Mouse (Mus musculus) forebrain, embryonic 15.5 days (tissue): ENCODE results near the gene Tcf7l2. TPM values are rescaled to one million over a fixed set of nuclear protein-coding genes. Genes with fewer than 3 reads are reported as not detected.

Experiments used
- ATAC-seq: fragments of 200-750 bp; cut with Nextera tagmentation; replicated peaks from 2 replicates; pipeline ENCODE4 v1.8.0; 2017; ENCODE audit warnings: mild to moderate bottlenecking, moderate TSS enrichment, moderate library complexity
- H3K27ac ChIP-seq: fragments of 300-500 bp; sonication (generic); replicated peaks from 2 replicates; pipeline ENCODE4 v1.5.1; 2015; ENCODE audit warnings: mild to moderate bottlenecking, inconsistent platforms
- H3K27me3 ChIP-seq: fragments of 300-500 bp; sonication (generic); 2 replicates; pipeline ENCODE4 v1.6.1; 2015; ENCODE audit warnings: inconsistent platforms
- H3K36me3 ChIP-seq: fragments of 300-500 bp; sonication (generic); 2 replicates; pipeline ENCODE4 v1.6.1; 2015; ENCODE audit warnings: mild to moderate bottlenecking, inconsistent platforms
- H3K4me1 ChIP-seq: fragments of 300-500 bp; sonication (generic); 2 replicates; pipeline ENCODE4 v1.6.1; 2015; ENCODE audit warnings: inconsistent platforms
- H3K4me2 ChIP-seq: fragments of 300-500 bp; sonication (generic); replicated peaks from 2 replicates; pipeline ENCODE4 v1.6.1; 2015; ENCODE audit warnings: mild to moderate bottlenecking, inconsistent platforms
- H3K4me3 ChIP-seq: fragments of 300-500 bp; sonication (generic); 2 replicates; pipeline ENCODE4 v1.5.1; 2015; ENCODE audit warnings: mild to moderate bottlenecking, inconsistent platforms
- H3K9ac ChIP-seq: fragments of 300-500 bp; sonication (generic); replicated peaks from 2 replicates; pipeline ENCODE4 v1.6.1; 2015; ENCODE audit warnings: mild to moderate bottlenecking, inconsistent platforms
- H3K9me3 ChIP-seq: fragments of 300-500 bp; sonication (generic); 2 replicates; pipeline ENCODE4 v1.6.1; 2016; ENCODE audit warnings: inconsistent platforms
- WGBS: fragments of 180-500 bp; shearing (Covaris S2); methylation state at CpG from one replicate; pipeline ENCODE4 v1.1.7; 2015; ENCODE audit warnings: mixed read lengths; 5-methylcytosine and 5-hydroxymethylcytosine counted together
- polyA plus RNA-seq: library from polyadenylated mRNA; unstranded; fragments of >200 nt; fragmentation: Nextera tagmentation; extraction: Ambion mirVana; gene quantifications from 2 replicates; pipeline ENCODE4 v1.2.1, GENCODE M21; 2015

The Tcf7l2 gene
- polyA plus RNA-seq, 1 experiment from 2014 or later: 95.4 TPM

- H3K4me1 ChIP-seq: peaks cover 30% of the 10 kb centered on the region
- no peaks in the 10 kb centered on the region for H3K9me3 ChIP-seq
- no peaks in the 10 kb centered on the region for H3K36me3 ChIP-seq
- H3K27ac ChIP-seq: no peak overlapping the region
- H3K4me2 ChIP-seq: no peak overlapping the region
- H3K9ac ChIP-seq: no peak overlapping the region
- no peaks in the 10 kb centered on the region for H3K27me3 ChIP-seq
- no peak for ATAC-seq
- 65% methylated on average over 10 of the region's 10 CpGs for WGBS
- H3K4me3 ChIP-seq: no peak overlapping the region
Observed at GRCm38 (mm10) chr19:55840499-55841121, 99.0 kb downstream of the Tcf7l2 start.

GRCm38 (mm10) chr19:55842046-55842445 lies 100.4 kb downstream of the Tcf7l2 start:
- no peak overlapping the region for H3K4me2 ChIP-seq
- WGBS: 85% methylated on average over 7 of the region's 7 CpGs
- no peaks in the 10 kb centered on the region for H3K36me3 ChIP-seq
- H3K4me3 ChIP-seq: no peak overlapping the region
- H3K9ac ChIP-seq: no peak overlapping the region
- peaks cover 28% of the 10 kb centered on the region for H3K4me1 ChIP-seq
- no peaks in the 10 kb centered on the region for H3K9me3 ChIP-seq
- H3K27ac ChIP-seq: no peak overlapping the region
- ATAC-seq: no peak
- no peaks in the 10 kb centered on the region for H3K27me3 ChIP-seq

GRCm38 (mm10) chr19:55843111-55843887 lies 101.7 kb downstream of the Tcf7l2 start:
- H3K36me3 ChIP-seq: no peaks in the 10 kb centered on the region
- H3K27ac ChIP-seq: no peak overlapping the region
- H3K27me3 ChIP-seq: no peaks in the 10 kb centered on the region
- no peak overlapping the region for H3K4me3 ChIP-seq
- no peak overlapping the region for H3K9ac ChIP-seq
- WGBS: 53% methylated on average over 11 of the region's 11 CpGs
- H3K4me2 ChIP-seq: no peak overlapping the region
- no peaks in the 10 kb centered on the region for H3K9me3 ChIP-seq
- no peak for ATAC-seq
- H3K4me1 ChIP-seq: peaks cover 19% of the 10 kb centered on the region

GRCm38 (mm10) chr19:55845702-55846101 lies 104.1 kb downstream of the Tcf7l2 start:
- ATAC-seq: no peak
- Histone ChIP-seq H3K4me1 (peaks cover 12% of the 10 kb centered on the region), H3K9ac (no peak overlapping the region), H3K27me3 (no peaks in the 10 kb centered on the region), H3K9me3 (no peaks in the 10 kb centered on the region), H3K4me3 (no peak overlapping the region), H3K27ac (no peak overlapping the region), H3K36me3 (no peaks in the 10 kb centered on the region), H3K4me2 (no peak overlapping the region)
- 35% methylated on average over 2 of the region's 2 CpGs for WGBS

GRCm38 (mm10) chr19:55846256-55846655 lies 104.6 kb downstream of the Tcf7l2 start:
- H3K4me1 ChIP-seq: peaks cover 18% of the 10 kb centered on the region
- H3K27ac ChIP-seq: no peak overlapping the region
- WGBS: 84% methylated on average over 6 of the region's 6 CpGs
- no peak for ATAC-seq
- no peak overlapping the region for H3K4me3 ChIP-seq
- H3K9me3 ChIP-seq: no peaks in the 10 kb centered on the region
- no peaks in the 10 kb centered on the region for H3K27me3 ChIP-seq
- H3K36me3 ChIP-seq: no peaks in the 10 kb centered on the region
- no peak overlapping the region for H3K4me2 ChIP-seq
- no peak overlapping the region for H3K9ac ChIP-seq

- no peak for ATAC-seq
- H3K27me3 ChIP-seq: no peaks in the 10 kb centered on the region
- no peak overlapping the region for H3K4me2 ChIP-seq
- no peaks in the 10 kb centered on the region for H3K9me3 ChIP-seq
- WGBS: 61% methylated on average over 4 of the region's 4 CpGs
- no peaks in the 10 kb centered on the region for H3K36me3 ChIP-seq
- H3K27ac ChIP-seq: no peak overlapping the region
- no peak overlapping the region for H3K9ac ChIP-seq
- H3K4me1 ChIP-seq: peaks cover 26% of the 10 kb centered on the region
- H3K4me3 ChIP-seq: no peak overlapping the region
Observed at GRCm38 (mm10) chr19:55847043-55847442, 105.4 kb downstream of the Tcf7l2 start.

GRCm38 (mm10) chr19:55850402-55851078 lies 108.9 kb downstream of the Tcf7l2 start:
- no peaks in the 10 kb centered on the region for H3K27me3 ChIP-seq
- H3K9ac ChIP-seq: no peak overlapping the region
- 71% methylated on average over 8 of the region's 8 CpGs for WGBS
- no peaks in the 10 kb centered on the region for H3K9me3 ChIP-seq
- H3K36me3 ChIP-seq: no peaks in the 10 kb centered on the region
- no peak overlapping the region for H3K4me2 ChIP-seq
- H3K4me3 ChIP-seq: no peak overlapping the region
- ATAC-seq: no peak; the same call in 1 of the 2 replicates
- H3K4me1 ChIP-seq: peaks cover 23% of the 10 kb centered on the region
- no peak overlapping the region for H3K27ac ChIP-seq

- no peaks in the 10 kb centered on the region for H3K36me3 ChIP-seq
- H3K9ac ChIP-seq: no peak overlapping the region
- ATAC-seq: no peak
- H3K9me3 ChIP-seq: no peaks in the 10 kb centered on the region
- H3K4me2 ChIP-seq: no peak overlapping the region
- 70% methylated on average over 19 of the region's 19 CpGs for WGBS
- H3K4me1 ChIP-seq: peaks cover 23% of the 10 kb centered on the region
- H3K27me3 ChIP-seq: no peaks in the 10 kb centered on the region
- no peak overlapping the region for H3K4me3 ChIP-seq
- H3K27ac ChIP-seq: no peak overlapping the region
Observed at GRCm38 (mm10) chr19:55851498-55852324, 110.1 kb downstream of the Tcf7l2 start.

GRCm38 (mm10) chr19:55854389-55854788 lies 112.8 kb downstream of the Tcf7l2 start:
- 77% methylated on average over 10 of the region's 10 CpGs for WGBS
- no peak for ATAC-seq
- Histone ChIP-seq H3K4me2 (no peak overlapping the region), H3K9ac (no peak overlapping the region), H3K27me3 (no peaks in the 10 kb centered on the region), H3K4me3 (no peak overlapping the region), H3K9me3 (no peaks in the 10 kb centered on the region), H3K4me1 (peaks cover 23% of the 10 kb centered on the region), H3K27ac (0 out of 2 replicates have a peak overlapping the region, but pooled peaks have one; percentile 21), H3K36me3 (no peaks in the 10 kb centered on the region)

GRCm38 (mm10) chr19:55855571-55855970 lies 114.0 kb downstream of the Tcf7l2 start:
- 77% methylated on average over 5 of the region's 5 CpGs for WGBS
- H3K9ac ChIP-seq: no peak overlapping the region
- H3K4me2 ChIP-seq: no peak overlapping the region
- no peak for ATAC-seq
- no peaks in the 10 kb centered on the region for H3K9me3 ChIP-seq
- H3K4me3 ChIP-seq: no peak overlapping the region
- no peaks in the 10 kb centered on the region for H3K27me3 ChIP-seq
- H3K27ac ChIP-seq: no peak overlapping the region
- peaks cover 19% of the 10 kb centered on the region for H3K4me1 ChIP-seq
- H3K36me3 ChIP-seq: no peaks in the 10 kb centered on the region

GRCm38 (mm10) chr19:55857328-55857727 lies 115.7 kb downstream of the Tcf7l2 start:
- Histone ChIP-seq H3K9ac (no peak overlapping the region), H3K4me1 (0 out of 2 replicates have a peak, but pooled peaks cover 4% of the 10 kb centered on the region), H3K4me3 (no peak overlapping the region), H3K36me3 (no peaks in the 10 kb centered on the region), H3K9me3 (no peaks in the 10 kb centered on the region), H3K27ac (no peak overlapping the region), H3K27me3 (no peaks in the 10 kb centered on the region), H3K4me2 (no peak overlapping the region)
- 93% methylated on average over 4 of the region's 4 CpGs for WGBS
- ATAC-seq: no peak
